Mouse (Mus musculus): Measurements from ENCODE around the gene Prg2. TPM values are rescaled to one million over a fixed set of nuclear protein-coding genes. Genes with fewer than 3 reads are reported as not detected.

Prg2 gene
- total and polyA plus RNA-seq, 3 experiments: 0.82 TPM; not detected in 2

DNA sequence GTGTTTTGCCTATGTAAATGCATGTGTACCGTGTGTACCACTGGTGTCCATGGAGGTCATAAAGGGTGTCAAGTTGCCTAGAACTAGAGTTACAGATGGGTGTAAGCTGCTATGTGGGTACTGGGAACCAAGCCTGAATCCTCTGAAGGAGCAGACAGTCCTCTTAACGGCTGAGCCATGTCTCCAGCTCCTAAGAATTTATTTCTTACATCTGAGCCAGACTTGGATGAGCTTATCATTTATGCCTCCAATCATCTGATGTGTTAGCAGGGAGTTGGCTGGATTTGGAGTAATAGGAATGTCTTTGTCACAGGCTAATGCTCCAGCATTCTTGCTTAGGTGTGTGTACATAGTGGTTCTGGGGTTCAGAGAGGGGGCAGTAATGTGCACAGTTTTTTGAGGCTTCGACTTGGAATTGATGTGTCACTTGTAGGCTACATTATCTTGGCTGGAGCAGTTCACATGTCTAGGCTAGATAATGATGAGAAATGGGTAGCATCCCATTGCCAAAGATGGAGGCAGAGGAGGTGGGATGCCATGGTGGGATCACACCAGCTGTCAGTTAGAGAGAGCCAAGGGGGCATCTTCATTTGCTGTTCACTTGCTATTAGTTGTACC, 33.0 kb upstream of the Prg2 start:
- no peaks in the 10 kb centered on the region for H3K27me3 ChIP-seq (ENCODE audit: insufficient read depth, low read length)
- ATAC-seq (ENCODE audit: extremely low read depth, insufficient number of reproducible peaks, low FRiP score, poor library complexity, severe bottlenecking) (no peak), DNase-seq (ENCODE audit: low spot score) (no peak)
- H3K9me3 ChIP-seq (replicated peaks): no peaks in the 10 kb centered on the region
- no peak overlapping the region for H3K4me3 ChIP-seq (ENCODE audit: low read depth, low read length)
- peaks cover 42% of the 10 kb centered on the region for H3K4me1 ChIP-seq (ENCODE audit: insufficient read depth, low read depth, low read length)
- peaks cover 94% of the 10 kb centered on the region for H3K36me3 ChIP-seq (replicated peaks)
- TF ChIP-seq GATA1 (IDR thresholded peaks at IDR 0.05; ENCODE audit: borderline replicate concordance, low read length): no peak
- no peak for TF ChIP-seq CTCF (IDR thresholded peaks at IDR 0.05; ENCODE audit: low read depth, low read length)
- no peak for TF ChIP-seq GATA2 (IDR thresholded peaks at IDR 0.05; ENCODE audit: borderline replicate concordance, low read depth, low read length)
- TF ChIP-seq POLR2AphosphoS5 (IDR thresholded peaks at IDR 0.05; ENCODE audit: insufficient replicate concordance, low read depth, low read length): no peak
- no peak for TF ChIP-seq TAL1 (conservative IDR thresholded peaks at IDR 0.05; ENCODE audit: low read depth, low read length)

DNA sequence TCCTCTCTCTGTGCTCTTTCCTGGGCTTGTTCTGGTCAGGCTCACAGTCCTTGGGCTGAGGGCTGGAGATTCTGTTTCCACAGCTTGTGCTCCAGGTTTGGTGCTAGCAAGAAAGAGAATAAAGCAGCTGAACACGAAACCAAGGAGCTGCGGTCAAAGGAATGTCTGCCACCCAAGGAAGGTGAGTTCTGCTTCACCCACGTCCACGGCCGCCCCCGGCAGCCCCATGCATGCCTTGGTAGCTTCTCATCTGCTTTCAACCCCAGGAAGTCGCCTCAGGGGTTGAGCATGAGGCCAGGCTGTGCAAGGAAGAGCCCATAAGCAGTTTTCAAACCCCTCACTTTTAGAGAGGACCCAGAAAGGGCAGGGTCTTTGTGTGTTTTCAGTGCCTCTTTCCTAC, 32.0 kb upstream of the Prg2 start:
- Histone ChIP-seq H3K9me3 (replicated peaks) (no peaks in the 10 kb centered on the region), H3K4me1 (ENCODE audit: insufficient read depth, low read depth, low read length) (peaks cover 42% of the 10 kb centered on the region), H3K27me3 (ENCODE audit: insufficient read depth, low read length) (no peaks in the 10 kb centered on the region), H3K4me3 (ENCODE audit: low read depth, low read length) (no peak overlapping the region), H3K36me3 (replicated peaks) (peaks cover 96% of the 10 kb centered on the region)
- no peak for TF ChIP-seq CTCF (IDR thresholded peaks at IDR 0.05; ENCODE audit: low read depth, low read length)
- no peak for TF ChIP-seq GATA1 (IDR thresholded peaks at IDR 0.05; ENCODE audit: borderline replicate concordance, low read length)
- TF ChIP-seq TAL1 (conservative IDR thresholded peaks at IDR 0.05; ENCODE audit: low read depth, low read length): no peak
- TF ChIP-seq GATA2 (IDR thresholded peaks at IDR 0.05; ENCODE audit: borderline replicate concordance, low read depth, low read length): no peak
- TF ChIP-seq POLR2AphosphoS5 (IDR thresholded peaks at IDR 0.05; ENCODE audit: insufficient replicate concordance, low read depth, low read length): no peak
- no peak for DNase-seq (ENCODE audit: low spot score)
- no peak for ATAC-seq (ENCODE audit: extremely low read depth, insufficient number of reproducible peaks, low FRiP score, poor library complexity, severe bottlenecking)

- H3K4me1 ChIP-seq (ENCODE audit: insufficient read depth, low read depth, low read length): peaks cover 41% of the 10 kb centered on the region
- peaks cover 96% of the 10 kb centered on the region for H3K36me3 ChIP-seq (replicated peaks)
- DNase-seq (ENCODE audit: low spot score) (no peak), ATAC-seq (ENCODE audit: extremely low read depth, insufficient number of reproducible peaks, low FRiP score, poor library complexity, severe bottlenecking) (no peak)
- no peaks in the 10 kb centered on the region for H3K27me3 ChIP-seq (ENCODE audit: insufficient read depth, low read length)
- H3K9me3 ChIP-seq (replicated peaks): no peaks in the 10 kb centered on the region
- no peak for TF ChIP-seq GATA1 (IDR thresholded peaks at IDR 0.05; ENCODE audit: borderline replicate concordance, low read length)
- TF ChIP-seq POLR2AphosphoS5 (IDR thresholded peaks at IDR 0.05; ENCODE audit: insufficient replicate concordance, low read depth, low read length): no peak
- TF ChIP-seq TAL1 (conservative IDR thresholded peaks at IDR 0.05; ENCODE audit: low read depth, low read length): no peak
- no peak for TF ChIP-seq CTCF (IDR thresholded peaks at IDR 0.05; ENCODE audit: low read depth, low read length)
- TF ChIP-seq GATA2 (IDR thresholded peaks at IDR 0.05; ENCODE audit: borderline replicate concordance, low read depth, low read length): no peak
- H3K4me3 ChIP-seq (ENCODE audit: low read depth, low read length): no peak overlapping the region
Observed at GRCm38 (mm10) chr2:84948721-84949120, 31.5 kb upstream of the Prg2 start.

DNA sequence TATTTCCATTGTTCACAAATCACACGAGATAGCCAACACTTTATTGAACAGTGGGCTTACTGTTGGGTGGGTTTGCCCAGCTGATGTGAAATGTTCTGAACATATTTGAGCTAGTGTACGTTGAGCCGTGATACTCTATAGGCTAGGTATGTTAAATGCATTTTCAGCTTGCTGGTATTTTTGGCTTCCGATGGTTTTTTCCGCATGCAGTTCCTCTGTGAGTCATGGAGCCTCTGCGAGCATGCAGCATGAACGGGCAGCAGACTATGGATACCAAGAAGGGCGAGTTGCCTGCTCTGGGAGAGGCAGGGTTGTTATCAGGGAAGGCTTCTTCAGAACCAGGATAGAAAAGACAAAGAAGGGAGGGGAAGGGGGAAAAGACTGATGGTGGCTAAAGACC, 29.2 kb upstream of the Prg2 start:
- ATAC-seq (ENCODE audit: extremely low read depth, insufficient number of reproducible peaks, low FRiP score, poor library complexity, severe bottlenecking) (no peak), DNase-seq (ENCODE audit: low spot score) (no peak)
- Histone ChIP-seq H3K36me3 (replicated peaks) (peaks cover 94% of the 10 kb centered on the region), H3K4me3 (ENCODE audit: low read depth, low read length) (no peak overlapping the region), H3K27me3 (ENCODE audit: insufficient read depth, low read length) (no peaks in the 10 kb centered on the region), H3K4me1 (ENCODE audit: insufficient read depth, low read depth, low read length) (peaks cover 41% of the 10 kb centered on the region), H3K9me3 (replicated peaks) (no peaks in the 10 kb centered on the region)
- TF ChIP-seq GATA2 (IDR thresholded peaks at IDR 0.05; ENCODE audit: borderline replicate concordance, low read depth, low read length): no peak
- TF ChIP-seq POLR2AphosphoS5 (IDR thresholded peaks at IDR 0.05; ENCODE audit: insufficient replicate concordance, low read depth, low read length): no peak
- TF ChIP-seq TAL1 (conservative IDR thresholded peaks at IDR 0.05; ENCODE audit: low read depth, low read length): no peak
- TF ChIP-seq CTCF (IDR thresholded peaks at IDR 0.05; ENCODE audit: low read depth, low read length): no peak
- no peak for TF ChIP-seq GATA1 (IDR thresholded peaks at IDR 0.05; ENCODE audit: borderline replicate concordance, low read length)

- Histone ChIP-seq H3K36me3 (replicated peaks) (peaks cover 94% of the 10 kb centered on the region), H3K4me3 (ENCODE audit: low read depth, low read length) (no peak overlapping the region), H3K27me3 (ENCODE audit: insufficient read depth, low read length) (no peaks in the 10 kb centered on the region), H3K9me3 (replicated peaks) (no peaks in the 10 kb centered on the region), H3K4me1 (ENCODE audit: insufficient read depth, low read depth, low read length) (peaks cover 36% of the 10 kb centered on the region)
- no peak for DNase-seq (ENCODE audit: low spot score)
- TF ChIP-seq TAL1 (conservative IDR thresholded peaks at IDR 0.05; ENCODE audit: low read depth, low read length) (no peak), GATA1 (IDR thresholded peaks at IDR 0.05; ENCODE audit: borderline replicate concordance, low read length) (no peak), POLR2AphosphoS5 (IDR thresholded peaks at IDR 0.05; ENCODE audit: insufficient replicate concordance, low read depth, low read length) (no peak), GATA2 (IDR thresholded peaks at IDR 0.05; ENCODE audit: borderline replicate concordance, low read depth, low read length) (no peak), CTCF (IDR thresholded peaks at IDR 0.05; ENCODE audit: low read depth, low read length) (no peak)
- ATAC-seq (ENCODE audit: extremely low read depth, insufficient number of reproducible peaks, low FRiP score, poor library complexity, severe bottlenecking): no peak
Observed at GRCm38 (mm10) chr2:84952251-84952650, 28.0 kb upstream of the Prg2 start.

GRCm38 (mm10) chr2:84952693-84953092, 27.6 kb upstream of the Prg2 start:
- Histone ChIP-seq H3K27me3 (ENCODE audit: insufficient read depth, low read length) (no peaks in the 10 kb centered on the region), H3K36me3 (replicated peaks) (peaks cover 93% of the 10 kb centered on the region), H3K4me1 (ENCODE audit: insufficient read depth, low read depth, low read length) (peaks cover 32% of the 10 kb centered on the region)

More at GRCm38 (mm10) chr2:84952693-84953092, 27.6 kb upstream of the Prg2 start:
- TF ChIP-seq GATA1 (IDR thresholded peaks at IDR 0.05; ENCODE audit: borderline replicate concordance, low read length) (no peak), TAL1 (conservative IDR thresholded peaks at IDR 0.05; ENCODE audit: low read depth, low read length) (no peak), GATA2 (IDR thresholded peaks at IDR 0.05; ENCODE audit: borderline replicate concordance, low read depth, low read length) (no peak), POLR2AphosphoS5 (IDR thresholded peaks at IDR 0.05; ENCODE audit: insufficient replicate concordance, low read depth, low read length) (no peak), CTCF (IDR thresholded peaks at IDR 0.05; ENCODE audit: low read depth, low read length) (no peak)
- DNase-seq (ENCODE audit: low spot score): no peak
- no peak for ATAC-seq (ENCODE audit: extremely low read depth, insufficient number of reproducible peaks, low FRiP score, poor library complexity, severe bottlenecking)
- Histone ChIP-seq H3K9me3 (replicated peaks) (no peaks in the 10 kb centered on the region), H3K4me3 (ENCODE audit: low read depth, low read length) (no peak overlapping the region)

Measured in G1E (cell line).